Mouse (Mus musculus): ENCODE data around the gene Dpm3.

DNA sequence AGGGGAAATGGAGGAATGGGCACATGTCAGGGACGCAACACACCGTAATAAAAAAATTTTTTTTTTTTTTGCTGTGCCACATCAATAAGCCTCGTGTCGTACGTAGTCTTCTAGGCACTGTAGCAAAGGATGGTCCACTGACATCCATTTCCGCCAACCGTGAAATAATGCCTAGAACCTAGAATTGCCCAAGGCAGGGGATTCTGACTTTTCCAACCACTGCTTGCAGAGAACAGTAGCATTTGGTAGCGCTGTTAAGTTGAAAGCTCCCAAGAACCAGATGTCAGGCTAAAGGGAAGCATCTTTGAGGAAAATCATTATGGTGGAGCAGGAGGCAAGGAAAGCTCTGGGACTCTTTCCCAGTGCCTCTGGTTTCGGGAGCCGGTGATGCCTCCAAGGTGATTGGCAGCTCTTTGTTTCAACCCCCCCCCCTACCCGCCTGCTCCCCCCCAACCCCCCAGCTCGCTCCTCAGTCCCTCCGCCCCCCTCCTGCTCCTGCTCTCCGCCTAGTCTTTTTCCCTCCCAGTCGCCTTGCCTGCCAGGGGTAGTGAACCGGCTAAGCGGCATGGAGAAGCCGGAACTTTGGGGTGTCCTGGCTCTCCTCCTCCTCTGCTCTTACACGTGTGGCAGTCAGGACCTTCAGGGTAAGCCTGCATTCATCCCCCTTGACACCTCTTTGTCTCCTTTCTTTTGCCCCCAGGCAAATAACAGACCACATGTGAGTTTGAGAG is 44.3 kb upstream of the Dpm3 start, which contains the start of gene Thbs3:
- TF ChIP-seq POLR2A (IDR thresholded peaks at IDR 0.05; ENCODE audit: extremely low read depth, insufficient read depth, low read length) (no peak), CTCF (IDR thresholded peaks at IDR 0.05; ENCODE audit: extremely low read depth, insufficient read depth, low read length) (no peak)
